Mouse (Mus musculus): ENCODE data around the gene Oas1a.
"Not testable (repeated sequence)": the region's sequence is repeated elsewhere in the genome, so short reads cannot be mapped to it uniquely, and the experiment has no call there.

Gene Oas1a

GRCm38 (mm10) chr5:120893866-120894265 is 13.5 kb downstream of the Oas1a start:
- not testable (repeated sequence) for DNase-seq (ENCODE audit: low spot score in 2 of 2)

GRCm38 (mm10) chr5:120892243-120892660 is 15.1 kb downstream of the Oas1a start:
- DNase-seq (ENCODE audit: low spot score in 2 of 2), result no peak

DNA sequence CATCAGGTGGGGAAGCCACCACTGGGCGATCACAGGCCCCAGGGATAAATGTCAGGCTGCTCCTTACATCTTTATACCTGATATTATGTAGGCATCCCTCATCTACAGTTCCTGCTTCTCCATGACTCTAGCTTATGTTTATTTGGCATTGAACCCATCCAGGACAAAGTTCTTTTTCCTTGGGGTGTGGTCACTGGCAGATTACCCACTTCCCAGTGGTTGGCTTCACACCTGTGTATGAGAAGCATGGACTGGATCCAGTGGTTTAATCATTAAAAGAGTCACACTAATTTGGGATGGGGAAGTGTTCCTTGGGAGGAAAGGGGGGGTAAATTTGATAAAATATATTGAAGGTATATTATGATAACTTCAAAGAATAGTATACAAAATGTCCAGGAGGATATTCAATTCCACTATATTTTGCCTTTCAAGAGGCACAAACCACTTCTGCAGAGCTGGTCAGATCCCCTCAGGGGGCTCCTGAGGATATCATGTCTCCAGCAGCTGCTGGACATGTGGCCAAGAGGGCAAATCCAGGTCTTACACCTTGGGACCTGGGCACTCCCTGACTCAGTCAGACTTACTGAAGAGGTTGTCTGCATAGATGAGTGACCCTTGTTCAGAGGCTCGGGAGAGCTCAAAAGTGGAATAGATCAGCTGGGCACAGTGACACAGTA is 15.6 kb downstream of the Oas1a start:
- DNase-seq (ENCODE audit: low spot score in 2 of 2), result not testable (repeated sequence)

GRCm38 (mm10) chr5:120890991-120891390 is 16.3 kb downstream of the Oas1a start:
- DNase-seq (ENCODE audit: low spot score in 2 of 2), result no peak

DNA sequence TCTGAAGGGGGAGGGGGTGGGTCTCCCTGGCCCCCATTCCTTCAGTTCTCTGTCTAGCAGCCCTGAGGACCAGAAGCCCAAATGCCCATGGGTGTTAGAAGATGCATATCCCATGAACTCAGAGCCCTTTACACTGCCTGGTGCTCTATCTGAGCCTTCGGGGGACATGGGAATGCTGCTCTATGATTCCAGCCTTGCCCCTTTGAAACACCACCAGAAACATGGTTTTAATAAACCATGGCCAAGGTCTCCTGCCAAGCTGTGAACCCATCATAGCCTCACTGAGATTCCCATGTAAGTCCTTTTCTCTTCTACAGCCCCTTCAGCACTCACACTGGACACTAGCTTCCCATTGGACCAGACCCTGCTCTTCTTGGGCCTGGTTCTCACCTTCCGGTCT is 17.3 kb downstream of the Oas1a start:
- no peak for DNase-seq (ENCODE audit: low spot score in 2 of 2)

DNA sequence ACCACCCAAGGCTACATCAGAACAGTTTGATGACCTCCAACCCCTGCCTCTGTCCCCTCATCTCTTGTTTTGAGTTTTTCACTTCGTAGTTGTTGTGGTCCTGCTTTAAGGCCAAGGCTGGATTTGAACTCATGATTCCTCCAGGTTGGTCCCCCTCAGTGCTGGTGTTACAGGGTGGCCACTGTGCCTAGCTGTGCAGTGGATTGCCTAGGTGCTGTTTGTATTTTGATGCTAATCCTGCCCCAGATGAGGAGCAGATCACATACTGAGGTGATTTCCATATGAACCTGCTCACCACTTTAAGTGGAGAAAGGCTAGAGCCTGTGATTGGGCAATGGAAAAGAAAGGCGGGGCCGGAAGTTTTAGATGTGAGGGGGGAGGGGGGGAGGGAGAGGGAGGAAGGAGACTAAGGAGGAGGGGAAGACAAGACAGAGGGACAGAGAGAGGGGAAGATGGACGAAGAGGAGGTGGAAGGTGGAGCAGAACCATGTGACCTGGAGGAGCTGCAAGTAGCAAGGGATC is 19.0 kb downstream of the Oas1a start:
- not testable (repeated sequence) for DNase-seq (ENCODE audit: low spot score in 2 of 2)

DNA sequence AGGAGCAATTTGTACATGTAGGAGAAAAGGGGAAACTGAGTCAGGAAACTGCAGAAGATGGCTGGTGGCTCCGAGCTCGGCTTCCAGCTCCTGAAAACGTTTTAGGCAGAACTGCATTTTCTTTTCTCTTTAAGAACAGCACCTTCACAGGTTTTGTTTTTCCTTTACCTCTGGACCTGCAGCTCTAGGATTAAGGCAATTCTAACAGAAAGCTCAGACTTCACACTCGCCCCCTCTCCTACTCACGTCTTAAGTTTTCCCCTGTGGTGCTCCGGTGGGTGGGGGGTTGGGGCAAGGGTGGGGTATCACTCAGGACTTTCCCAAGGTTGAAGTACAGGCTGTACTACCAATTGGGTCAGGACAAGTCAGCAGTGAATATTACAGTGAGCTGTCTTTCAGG is 19.5 kb downstream of the Oas1a start:
- no peak for DNase-seq (ENCODE audit: low spot score in 2 of 2)

GRCm38 (mm10) chr5:120887413-120887812 is 19.9 kb downstream of the Oas1a start, which contains the start of gene Oas1g:
TSS of gene Oas1g (minus strand) at chr5:120887613.
- not testable (repeated sequence) for DNase-seq (ENCODE audit: low spot score in 2 of 2)

- not testable (repeated sequence) for DNase-seq (ENCODE audit: low spot score in 2 of 2)
Observed at GRCm38 (mm10) chr5:120881681-120882080, 25.6 kb downstream of the Oas1a start.

DNA sequence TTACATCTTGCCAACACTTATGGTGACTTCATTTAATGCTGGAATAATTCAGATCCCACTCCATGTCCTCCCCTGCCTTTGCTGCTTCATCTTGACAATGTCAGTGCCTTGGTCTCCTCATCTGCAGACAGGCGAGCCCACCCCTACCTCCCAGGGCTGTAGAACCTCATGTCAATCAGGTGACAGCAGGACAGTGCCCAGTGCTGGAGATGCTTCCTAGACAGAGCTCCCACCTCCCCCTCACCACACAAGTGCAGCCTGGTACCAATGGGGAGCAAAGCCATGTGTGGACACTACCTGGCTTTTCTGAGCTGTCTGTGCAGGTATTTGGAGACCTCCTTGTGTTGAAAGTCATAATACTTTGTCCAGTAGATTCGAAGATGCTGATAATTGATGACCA is 28.5 kb downstream of the Oas1a start:
- not testable (repeated sequence) for DNase-seq (ENCODE audit: low spot score in 2 of 2)

DNA sequence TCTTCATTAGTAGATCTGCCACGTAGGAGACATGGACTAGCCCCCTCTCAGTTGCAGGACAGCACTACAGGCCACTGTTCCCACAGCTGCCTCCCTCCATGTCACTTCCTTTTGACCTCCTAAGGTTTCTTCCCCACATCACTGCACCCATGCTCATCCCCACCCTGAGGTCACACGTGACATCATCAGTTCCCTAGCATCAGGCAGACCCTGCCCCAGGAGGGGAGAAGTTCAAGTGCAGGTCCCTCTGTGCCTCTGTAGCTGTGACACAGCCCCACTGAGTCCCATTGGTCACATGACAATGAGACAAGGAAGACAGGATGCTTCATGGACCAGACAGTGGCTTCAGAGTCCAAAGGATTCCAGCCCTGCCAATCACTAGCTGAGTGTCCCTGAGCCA is 29.9 kb downstream of the Oas1a start:
- DNase-seq (ENCODE audit: low spot score in 2 of 2), result not testable (repeated sequence)

GRCm38 (mm10) chr5:120876839-120877238 is 30.5 kb downstream of the Oas1a start:
- DNase-seq (ENCODE audit: low spot score in 2 of 2), result not testable (repeated sequence)

GRCm38 (mm10) chr5:120871469-120871868 is 35.9 kb downstream of the Oas1a start:
- no peak for DNase-seq (ENCODE audit: low spot score in 2 of 2)

- peak; percentile 7 to 10 for DNase-seq (ENCODE audit: low spot score in 2 of 2)
Observed at GRCm38 (mm10) chr5:120870782-120871181, 36.5 kb downstream of the Oas1a start.

GRCm38 (mm10) chr5:120870081-120870480 is 37.2 kb downstream of the Oas1a start:
- DNase-seq (ENCODE audit: low spot score in 2 of 2), result no peak

DNA sequence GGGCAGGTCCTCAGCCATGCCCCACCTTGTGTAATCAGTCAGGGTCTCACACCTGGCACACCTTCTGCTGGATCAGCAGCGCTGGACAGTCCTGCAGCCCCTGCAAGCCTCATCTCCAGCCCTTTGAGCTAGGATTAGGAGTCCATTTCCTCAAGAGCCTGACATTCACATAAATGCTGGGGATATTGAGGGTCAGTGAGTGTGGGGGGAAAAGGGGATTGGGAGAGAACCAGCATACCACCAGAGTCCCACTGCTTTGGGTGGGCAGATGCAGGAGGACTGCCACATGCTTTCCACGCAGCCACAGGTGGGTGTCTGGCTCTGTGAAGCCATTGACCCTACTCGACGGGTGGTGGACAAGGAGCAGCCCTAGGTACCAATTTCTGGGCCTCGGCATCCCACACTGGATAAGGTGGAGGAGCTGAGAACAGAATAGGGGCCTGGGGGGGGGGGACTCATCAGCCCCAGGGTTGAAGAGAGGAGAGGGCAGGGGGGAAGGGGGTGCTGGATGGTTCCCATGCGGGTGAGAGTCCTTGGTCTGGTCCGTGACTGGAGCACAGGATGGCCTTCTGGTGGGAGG is 37.8 kb downstream of the Oas1a start:
- DNase-seq (ENCODE audit: low spot score in 2 of 2), result no peak

DNA sequence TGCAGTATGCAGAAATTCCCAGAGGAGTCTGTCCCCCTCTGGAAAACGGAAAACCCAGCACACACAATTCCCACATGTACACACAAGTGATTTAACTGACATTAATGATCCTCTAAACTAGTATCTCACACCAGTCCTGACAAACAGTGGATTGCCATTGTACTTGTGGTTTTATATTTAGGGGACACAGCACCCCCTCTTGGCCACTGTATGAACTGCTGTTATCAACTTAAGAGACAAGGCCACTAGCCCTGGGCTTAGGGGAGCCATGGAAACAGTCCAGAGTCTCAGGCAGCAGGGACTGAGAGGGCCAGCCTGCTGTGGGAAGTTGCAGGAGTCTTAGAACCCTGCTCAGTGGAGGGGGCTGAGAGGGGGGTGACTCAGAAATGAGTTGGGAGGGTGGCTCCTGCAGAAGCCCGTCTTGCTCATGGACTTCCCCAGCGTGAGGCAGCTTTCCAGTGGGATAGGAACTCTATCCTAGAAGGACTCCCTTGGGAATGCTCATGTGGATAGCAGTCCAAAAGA is 41.9 kb downstream of the Oas1a start:
- DNase-seq (ENCODE audit: low spot score in 2 of 2), result no peak

- no peak for DNase-seq (ENCODE audit: low spot score in 2 of 2)
Observed at GRCm38 (mm10) chr5:120861121-120861520, 46.2 kb downstream of the Oas1a start, which contains the start of gene Oas1h. TSS of gene Oas1h (plus strand) at chr5:120861421.

- peak in 1 of 2 experiments; percentile 11 for DNase-seq (ENCODE audit: low spot score in 2 of 2)
Observed at GRCm38 (mm10) chr5:120859241-120859640, 48.1 kb downstream of the Oas1a start.

DNA sequence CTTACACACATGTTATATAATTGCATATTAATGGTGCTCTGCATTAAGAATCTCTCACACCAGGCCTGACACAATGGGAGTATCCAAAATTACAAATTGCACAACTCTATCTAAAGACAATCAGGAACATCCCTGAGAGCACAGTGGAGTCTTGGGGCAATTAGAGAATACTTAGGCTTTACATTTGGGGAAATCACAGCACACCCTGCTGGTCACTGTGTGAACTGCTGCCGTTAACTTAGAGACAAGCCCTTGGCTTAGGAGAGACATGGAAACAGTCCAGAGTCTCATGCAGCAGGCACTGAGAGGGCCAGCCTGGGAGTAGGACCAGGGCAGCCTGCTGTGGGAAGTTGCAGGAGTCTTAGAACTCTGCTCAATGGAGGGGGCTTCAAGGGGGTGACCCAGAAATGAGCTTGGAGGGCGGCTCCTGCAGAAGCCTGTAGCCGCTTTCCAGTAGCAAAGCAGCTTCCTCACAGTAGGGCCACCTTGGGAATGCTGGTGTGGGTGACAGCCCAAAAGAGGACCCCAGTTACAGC is 57.7 kb downstream of the Oas1a start:
- DNase-seq (ENCODE audit: low spot score in 2 of 2), result peak; percentile 27 to 33

GRCm38 (mm10) chr5:120847067-120847466 is 60.3 kb downstream of the Oas1a start, which contains the start of gene Oas1f:
TSS of gene Oas1f (plus strand) at chr5:120847367.
- DNase-seq (ENCODE audit: low spot score in 2 of 2), result no peak
